Mouse (Mus musculus) MN1 (cell line): ENCODE measurements around the gene Ptprg.
"Not testable (repeated sequence)": the region's sequence is repeated elsewhere in the genome, so short reads cannot be mapped to it uniquely, and the experiment has no call there.

Experiments
- DNase-seq: peaks from one replicate; pipeline ENCODE4 v3.0.0-alpha.2; 2016; ENCODE audit warnings: low spot score

Ptprg gene

DNA sequence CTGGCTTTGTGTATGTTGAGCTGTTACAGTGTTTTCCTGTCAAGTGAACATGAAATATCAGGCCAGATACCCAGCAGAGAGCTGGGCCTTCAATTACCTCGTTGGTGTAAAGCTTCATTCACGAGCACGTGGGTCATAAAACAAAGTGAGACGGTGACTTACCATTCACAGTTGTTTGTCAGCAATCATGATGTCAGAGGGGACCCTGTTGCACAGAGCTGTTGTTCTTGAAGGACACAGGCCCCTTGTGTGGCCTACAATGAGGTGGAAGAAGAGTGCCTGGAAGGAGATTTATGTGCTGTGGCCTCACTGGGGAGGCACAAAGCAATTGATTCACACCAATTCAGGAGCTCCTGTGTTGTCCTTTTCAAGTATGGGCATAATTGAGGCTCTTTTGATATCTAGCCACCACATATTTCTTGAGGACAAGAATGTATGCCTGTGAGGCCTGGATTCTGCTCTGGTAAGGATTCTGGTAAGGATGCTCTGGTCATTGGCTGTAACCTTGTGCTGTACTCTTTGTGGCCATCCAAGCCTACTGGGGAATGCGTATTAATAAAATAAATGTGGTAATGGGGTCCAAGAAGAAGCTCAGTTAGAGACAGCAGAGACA lies 503.7 kb downstream of the Ptprg start:
- no peak for DNase-seq

DNA sequence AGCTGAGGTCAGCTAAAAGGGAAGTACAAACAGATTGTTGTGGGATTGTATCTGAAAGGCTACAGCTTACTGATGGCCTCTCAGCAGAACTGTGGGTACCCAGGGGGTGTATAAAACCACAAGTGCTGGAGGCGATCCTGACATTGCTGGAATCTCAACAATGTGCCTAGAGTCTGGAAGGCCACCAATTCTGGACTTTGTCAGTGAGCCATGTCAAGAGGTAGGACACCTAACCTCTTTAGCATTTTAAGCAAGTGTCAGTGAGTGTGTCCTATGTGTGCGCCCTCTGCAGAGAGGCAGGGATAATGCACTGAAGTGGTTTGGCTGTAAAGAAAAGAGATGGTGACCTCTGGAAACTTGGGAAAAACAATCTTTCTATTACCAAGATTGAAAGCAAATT lies 504.5 kb downstream of the Ptprg start:
- no peak for DNase-seq

DNA sequence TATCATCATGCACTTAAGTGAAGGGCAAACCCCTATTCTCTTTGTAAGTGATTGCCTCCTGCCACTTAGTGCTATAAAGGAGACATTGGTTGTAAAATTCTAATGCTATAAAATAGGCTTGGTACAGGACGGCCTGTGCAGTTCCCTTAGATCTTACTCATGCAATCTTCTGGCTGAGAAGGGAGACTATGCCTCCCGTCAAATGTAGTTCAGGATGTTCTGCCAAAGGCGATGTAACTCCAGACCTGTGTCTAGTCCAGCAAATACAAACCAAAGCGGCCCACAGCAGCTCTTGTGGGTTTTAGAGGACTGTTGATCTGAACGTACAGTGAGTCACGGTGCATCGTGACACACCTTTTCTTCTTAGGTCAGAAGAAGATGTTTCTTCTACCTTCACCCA lies 505.8 kb downstream of the Ptprg start:
- no peak for DNase-seq

DNA sequence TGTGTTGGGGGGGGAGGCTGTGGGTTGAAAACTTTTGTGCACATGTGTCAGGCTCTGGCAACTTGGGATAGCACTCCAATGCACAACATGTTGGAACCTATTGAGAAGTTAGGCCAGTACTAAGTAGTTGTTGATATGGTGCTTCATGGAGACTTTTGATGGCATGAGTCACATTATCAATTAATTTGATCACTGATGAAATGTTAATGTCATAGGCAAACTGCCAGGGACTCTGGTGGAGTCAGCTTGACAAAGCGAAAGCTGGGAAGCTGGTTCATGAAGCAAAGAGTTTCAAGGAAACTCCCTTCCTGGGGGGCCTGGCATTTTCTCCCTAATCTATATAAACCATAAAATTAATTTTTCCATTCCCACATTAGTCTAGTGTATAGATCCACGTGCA lies 508.0 kb downstream of the Ptprg start:
- not testable (repeated sequence) for DNase-seq

DNA sequence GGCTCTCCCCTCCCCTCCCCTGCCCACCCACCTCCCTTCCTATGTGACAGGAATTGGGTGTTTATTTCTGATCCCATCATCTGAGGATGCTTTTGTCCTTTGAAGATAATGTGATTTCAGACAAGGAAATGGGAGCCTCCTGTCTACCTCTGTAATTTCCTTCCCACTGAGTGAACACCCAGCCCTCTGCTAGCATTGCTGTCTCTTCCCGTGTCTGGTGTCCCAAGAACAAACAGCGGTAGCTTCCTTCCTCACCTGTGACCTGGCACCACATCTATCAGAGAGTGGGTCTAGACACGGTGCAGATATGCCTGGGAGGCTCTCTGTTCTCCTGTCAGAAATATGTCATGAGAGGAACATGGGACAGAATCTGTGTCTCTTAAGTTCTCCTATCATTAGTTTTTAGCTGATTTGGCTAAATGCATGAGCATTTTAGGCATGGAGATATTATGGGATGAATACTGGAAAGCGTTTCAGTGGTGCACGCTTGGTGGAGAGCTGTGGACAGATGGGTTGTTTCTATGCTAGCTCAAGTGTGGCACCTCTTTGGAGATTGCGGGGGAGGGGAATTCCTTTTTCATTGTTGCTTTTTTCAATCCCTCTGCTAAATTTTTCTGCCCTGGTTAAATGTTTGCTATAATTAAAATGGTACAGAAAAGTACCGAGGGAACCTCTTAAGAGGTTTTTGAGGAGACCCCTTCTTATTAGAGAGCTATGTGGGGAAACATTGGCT lies 509.5 kb downstream of the Ptprg start:
- DNase-seq = no peak

DNA sequence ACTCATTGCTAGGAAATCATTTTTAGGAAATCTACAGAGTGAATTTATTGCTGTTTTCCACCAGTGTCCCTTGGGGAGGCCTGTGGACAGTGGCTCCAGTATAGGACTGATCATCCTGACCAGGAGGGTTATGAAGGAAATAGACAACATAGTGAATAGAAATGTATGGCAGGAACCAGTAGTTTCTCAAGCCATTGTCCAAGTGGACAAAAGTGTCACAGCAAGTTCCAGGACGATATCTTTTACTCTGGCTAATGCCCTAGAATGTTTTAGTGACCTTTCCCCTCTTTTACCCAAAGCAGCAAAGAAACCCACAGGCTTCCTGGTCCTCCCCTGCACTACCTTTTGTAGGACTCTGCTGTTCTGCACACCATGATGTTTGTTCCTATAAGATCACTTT lies 511.7 kb downstream of the Ptprg start:
- DNase-seq = no peak

DNA sequence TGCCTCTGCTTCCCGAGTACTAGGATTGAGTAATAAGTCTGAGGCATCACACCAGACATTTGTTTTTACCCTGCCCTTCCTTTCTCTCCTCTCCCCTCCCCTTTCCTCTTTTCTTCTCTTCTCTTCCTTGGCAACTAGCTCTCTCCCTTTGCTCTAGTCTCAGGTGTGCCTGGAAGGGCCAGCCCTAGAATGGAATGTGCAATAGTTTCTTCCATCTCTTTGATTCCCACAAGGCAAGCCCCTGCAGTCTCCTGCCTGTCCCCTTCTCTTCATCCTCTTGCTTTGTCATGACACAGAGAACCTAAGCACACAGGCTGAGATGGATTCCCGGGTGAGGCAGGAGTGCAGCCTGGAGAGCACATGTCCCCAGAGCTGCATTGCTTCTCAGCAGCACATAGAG lies 512.4 kb downstream of the Ptprg start:
- DNase-seq = no peak

DNA sequence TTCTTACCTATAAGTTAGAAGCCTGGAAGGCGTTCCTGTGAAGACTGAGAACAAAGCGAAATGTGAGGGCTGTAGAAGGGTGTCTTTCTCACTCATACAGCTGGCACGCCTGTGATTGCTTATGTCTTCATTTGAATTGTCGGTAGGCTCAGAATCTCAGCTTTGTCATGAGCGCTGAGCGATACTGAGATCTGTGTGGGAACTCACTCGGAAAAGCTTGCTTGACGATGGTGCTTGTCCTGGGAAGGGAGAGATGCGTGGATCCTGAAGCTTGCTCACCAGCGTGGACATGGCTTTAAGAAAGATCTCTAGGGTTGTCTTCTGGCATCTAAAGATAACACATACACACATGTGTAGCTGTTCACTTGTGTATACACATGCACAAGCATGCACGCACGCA lies 516.4 kb downstream of the Ptprg start:
- no peak for DNase-seq

DNA sequence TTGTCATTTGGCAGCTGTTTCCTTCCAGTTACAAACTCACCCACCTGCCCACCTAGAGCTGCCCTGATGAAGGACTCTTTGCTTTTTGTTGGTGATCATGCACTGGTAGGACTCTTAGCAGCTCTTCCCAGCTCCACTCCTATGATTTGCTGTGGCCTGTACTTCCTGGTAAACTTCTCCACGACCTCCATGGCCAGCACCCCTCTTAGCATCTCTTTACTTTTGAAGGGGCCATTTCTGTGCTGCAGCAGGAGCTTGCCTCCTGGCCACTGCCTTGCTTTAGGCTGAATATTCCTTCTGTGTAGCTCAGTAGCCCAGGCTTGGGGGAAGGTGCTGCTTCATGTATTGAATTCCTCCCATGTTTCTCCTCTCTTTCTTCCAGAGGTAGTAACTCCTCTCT lies 517.0 kb downstream of the Ptprg start:
- no peak for DNase-seq

DNA sequence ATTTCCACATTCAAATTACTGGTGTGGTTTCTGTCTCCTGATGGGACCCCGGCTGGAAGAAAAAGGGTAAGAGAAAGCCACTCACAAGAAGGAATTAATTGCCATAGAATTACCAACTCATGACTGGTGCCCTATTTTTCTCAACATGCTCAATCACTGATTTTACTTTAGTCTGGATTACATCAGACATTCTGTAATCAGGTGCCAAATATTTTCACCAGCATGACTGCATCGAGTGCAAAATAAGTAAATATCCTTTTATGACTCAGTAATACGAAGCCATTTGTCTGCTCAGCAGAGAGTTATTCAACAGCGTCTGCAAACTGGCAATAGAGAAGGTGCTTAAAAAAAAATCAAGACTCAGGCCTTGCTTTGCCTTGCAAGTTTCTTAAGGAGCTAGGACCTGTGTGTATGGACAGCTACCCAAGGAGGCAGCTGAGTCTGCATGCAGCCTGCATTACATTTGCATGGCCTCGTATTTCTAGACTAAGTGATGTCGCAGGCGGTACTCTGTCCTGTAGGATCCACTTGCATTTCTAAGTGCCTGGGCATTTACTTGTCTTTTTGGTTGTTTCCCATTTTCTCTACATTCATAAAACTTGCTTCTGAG lies 517.6 kb downstream of the Ptprg start:
- DNase-seq = no peak

DNA sequence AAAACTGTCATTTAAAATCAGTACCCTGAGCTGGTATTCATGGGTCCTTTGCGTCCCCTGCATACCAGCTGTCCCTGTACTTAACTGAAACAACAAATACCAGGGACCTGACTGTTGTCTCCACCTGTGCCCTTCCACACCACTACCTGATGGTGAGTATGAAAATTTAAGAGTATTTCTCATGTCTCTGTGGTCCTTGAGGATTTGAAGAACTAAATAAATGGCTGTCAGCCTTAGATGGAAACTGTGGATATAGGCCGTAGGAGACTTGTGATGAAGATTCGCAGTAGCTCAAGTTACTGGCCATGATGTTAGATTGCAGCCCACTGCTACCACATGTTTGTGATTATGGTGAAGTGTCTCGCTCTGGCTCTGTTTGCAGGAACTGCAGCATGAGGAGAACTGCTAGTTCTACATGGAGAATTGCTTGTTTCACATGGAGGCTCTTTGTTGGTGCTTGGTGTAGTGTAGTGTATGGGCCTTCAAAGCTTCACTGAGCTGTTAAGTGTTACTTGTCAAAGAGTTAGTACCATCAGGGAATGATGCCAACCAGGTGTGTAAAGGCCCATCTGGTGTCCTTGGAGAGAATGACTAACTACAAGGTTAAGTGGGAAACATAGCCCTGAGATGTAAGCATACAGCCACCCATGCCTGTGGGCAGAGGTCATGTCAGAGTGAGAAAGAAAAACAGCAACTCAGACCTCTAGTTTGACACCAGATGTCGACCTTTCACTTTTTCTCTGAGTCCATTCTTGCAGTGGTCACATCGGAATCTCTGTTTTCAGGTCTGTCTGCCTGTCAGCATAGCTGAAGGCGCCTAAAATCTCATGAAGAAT lies 518.9 kb downstream of the Ptprg start:
- DNase-seq = no peak

DNA sequence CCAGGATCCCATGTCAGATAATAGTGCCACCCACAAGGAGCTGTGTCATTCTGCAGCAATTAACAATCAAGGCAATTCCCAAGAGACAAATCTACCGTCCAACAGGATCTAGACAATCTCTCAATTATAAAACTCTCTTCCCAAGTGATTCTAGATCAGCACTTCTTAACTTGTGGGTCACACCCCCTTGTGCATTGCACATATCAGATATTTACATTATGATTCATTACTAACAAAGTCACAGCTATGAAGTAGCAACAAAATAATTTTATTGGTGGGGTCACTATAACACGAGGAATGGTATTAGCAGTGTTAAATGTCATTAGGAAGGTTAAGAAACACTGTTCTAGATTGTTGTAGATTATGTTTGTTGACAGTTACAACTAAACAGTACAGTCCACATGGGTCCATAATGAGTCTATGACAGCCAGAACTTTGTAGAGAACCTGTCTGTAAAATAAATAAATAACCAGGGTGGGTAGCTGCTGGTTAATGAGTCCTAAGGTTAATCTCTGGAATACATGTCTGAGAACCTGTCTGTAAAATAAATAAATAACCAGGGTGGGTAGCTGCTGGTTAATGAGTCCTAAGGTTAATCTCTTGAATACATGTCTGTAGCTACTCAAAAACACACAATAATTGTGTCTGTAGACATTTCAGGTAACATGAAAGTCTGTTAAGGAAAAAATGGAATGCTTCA lies 520.2 kb downstream of the Ptprg start:
- DNase-seq = no peak

DNA sequence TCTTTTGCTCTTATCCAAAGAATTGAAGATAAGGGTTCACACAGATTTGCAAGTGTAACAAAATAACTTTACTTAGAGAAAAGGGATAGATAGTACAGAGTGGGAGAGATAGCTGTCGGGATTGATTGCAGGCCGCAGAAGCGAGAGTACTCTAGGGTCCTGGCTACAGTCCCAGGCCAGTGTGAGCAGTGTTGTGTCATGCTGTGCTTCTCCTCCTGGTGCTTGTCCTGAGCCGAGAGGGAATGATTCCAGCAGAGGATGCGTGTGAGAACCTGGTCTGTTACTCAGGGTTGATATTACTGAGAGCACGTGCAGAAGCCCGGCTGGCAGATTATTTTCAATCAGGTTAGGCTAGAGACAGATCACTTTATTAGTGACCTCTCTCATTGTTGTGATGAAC lies 523.9 kb downstream of the Ptprg start:
- no peak for DNase-seq

DNA sequence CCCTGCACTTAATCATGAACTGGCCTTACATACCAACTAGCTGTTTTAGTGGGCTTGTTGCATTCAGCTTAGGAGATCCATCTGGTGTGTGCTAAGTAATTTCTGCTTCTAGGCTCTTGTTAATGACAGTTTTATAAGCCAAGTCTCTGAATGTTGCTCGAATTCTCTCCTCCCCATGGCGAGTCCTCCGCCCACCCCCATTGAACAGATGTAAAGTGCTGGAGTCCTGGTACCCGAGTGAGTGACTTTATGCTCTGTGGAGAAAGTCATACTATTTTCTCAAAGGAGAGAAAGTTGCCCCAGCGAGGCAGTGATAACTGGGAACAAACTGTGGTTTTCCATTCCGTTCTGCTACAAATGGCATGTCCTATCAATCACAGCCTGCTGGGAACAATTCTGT lies 525.9 kb downstream of the Ptprg start:
- DNase-seq = no peak

DNA sequence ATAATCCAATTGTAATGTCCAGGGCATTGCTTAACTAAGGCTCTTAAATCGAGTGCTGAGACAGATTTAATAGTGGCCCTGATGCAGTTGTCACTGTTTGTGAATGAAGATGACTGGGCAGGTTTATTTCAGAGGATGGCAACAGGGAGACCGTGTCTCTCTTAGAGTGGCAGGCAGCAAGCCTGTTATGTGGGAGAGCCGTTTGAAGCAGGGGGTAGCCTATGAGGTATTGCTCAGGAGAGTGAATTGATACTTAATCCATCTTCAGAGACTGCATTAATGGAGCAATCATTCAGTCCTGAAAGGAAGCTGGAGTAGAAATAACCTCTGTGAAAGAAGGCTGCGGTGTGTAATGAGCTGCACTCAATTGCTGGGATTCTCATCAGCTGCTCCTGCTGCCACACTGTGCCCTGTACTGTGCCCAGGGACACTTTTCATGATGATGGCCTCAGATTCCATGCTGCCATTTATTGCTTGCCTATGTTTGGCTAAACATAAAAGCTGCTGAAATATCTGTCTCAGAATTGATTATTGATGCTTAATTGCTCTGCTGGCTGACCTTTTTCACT lies 526.6 kb downstream of the Ptprg start:
- DNase-seq = peak; percentile 19

DNA sequence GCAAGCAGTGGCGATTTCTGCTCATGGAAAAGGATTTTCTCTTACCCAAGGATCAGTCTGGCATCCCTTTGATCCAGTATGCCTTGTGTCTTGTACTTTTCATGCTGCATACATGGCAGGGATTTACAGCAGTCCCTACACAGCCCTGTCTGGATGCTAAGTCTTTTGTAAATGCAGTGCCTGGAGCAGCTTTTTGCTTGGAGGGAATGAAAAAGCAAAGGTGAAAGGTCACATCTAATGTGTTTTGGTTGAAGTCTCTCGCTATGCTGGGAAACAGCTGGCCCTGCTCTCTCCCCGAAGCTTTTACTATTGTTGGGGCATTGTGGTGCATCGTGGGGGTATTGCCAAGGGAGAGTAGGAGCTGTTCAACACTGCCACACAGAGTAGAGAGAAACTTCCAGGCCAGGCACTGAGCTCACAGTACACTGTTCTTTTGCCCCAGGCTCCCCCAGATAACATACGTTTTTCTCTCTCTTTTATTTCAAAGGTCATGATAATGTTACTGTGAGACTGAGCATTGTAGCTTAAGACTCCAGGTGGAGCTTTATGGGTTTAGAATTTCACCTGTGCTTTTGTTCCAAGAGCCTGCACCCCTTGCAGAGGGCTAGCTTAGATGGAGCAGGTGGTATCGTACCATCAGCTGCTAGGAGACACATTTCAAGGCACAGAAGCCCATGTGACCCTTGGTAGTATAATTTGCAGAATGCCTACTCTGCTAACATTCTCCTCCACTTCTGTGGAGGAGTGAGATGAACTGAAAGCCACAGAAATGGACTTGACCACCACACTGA lies 529.0 kb downstream of the Ptprg start:
- DNase-seq = no peak

DNA sequence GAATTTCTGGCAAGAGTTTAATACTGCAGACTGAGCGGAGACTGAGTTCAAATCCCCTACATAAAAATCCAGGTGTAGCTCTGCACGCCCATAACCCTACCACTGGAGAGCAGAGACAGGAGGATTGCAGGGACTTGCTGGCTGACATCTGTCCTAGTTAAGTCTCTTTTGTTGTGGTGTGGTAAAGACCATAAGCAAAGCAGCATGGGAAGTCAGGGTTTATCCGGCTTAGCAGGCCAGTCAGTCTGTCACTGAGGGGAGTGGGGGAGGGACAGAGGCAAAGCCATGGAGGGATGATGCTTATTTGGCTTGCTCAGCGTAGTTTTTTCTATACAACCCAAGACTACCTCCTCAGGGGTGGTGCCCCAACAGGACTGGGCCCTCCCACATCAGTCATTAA lies 530.7 kb downstream of the Ptprg start:
- DNase-seq = no peak

DNA sequence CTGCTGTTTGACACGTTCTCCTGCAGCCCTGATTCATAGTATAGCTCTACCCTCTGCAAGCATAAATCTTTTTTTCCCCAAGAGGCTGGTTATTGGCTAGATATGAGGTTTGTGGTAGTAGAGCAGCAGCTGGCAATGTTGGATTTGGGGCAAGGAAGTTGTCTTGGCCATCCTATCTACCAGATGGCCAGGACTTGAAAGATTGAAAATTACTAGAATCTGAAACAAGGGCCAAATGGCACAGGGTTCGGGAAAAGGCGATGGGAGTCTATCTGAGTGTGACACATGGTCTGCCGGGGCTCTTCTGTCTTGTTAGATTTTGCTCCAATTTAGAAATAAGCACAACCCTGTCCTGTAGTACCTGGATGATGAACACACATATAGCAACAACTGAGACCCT lies 531.7 kb downstream of the Ptprg start:
- no peak for DNase-seq

DNA sequence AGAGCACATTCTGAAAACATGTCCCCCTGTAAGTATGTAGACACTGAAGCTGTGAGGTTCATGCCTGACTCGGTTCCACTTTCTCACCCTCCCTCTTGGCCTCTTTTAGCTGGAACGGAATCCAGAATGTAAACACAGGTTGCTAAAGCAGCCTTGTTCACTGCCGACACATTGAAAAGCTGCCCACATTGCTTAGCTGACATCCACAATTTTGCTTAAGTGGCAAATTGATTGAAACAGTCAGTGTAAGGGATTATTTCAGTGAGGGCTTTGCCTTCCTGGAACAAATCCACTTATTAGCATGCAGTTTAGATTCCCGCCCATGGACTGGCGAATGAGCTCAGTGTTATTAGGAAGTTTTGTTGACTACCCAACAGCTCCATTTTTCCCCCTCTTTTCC lies 532.8 kb downstream of the Ptprg start:
- DNase-seq = no peak

DNA sequence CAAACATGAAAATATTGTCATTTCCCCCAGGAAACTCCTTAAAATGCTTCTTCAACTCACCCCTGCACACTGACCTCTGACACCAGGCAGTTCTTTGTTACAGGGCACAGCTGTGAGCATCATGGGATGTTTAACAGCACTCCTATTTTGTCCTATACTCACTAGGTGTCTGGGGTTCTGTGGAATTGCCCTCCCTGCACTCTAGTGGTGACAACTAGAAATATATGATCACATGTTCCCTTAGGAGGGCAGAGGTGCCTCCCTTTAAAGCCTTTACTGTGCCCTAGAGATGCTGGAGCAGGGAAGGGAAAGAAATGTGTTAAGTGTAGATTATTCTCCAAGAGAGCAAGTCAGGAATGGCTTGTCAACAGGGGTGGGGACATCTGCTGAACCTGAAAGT lies 536.6 kb downstream of the Ptprg start:
- no peak for DNase-seq

DNA sequence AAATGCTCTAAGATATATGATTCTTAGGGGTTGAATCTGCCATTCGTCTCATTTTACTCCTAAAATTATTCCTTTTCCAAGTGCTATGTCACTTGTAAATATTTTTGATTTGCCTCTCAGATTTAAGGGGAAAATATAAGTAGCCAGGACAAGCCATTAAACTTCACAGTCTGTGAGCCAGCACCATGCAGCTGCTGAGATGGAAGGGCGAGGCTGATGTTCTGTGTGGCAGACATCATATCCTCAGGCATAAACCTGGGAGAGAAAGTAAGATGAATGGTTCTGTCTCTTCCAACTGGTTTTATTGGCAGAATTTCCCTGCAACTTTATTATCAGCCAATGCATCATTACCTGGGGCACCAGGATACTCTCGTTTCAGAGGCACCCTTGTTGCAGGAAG lies 538.4 kb downstream of the Ptprg start:
- no peak for DNase-seq
